Mouse (Mus musculus): ENCODE measurements around the gene Zfp747.
A peak's percentile ranks its signal among the peaks of the same experiment; 100 is the strongest.
"Not testable (repeated sequence)": the region's sequence is repeated elsewhere in the genome, so short reads cannot be mapped to it uniquely, and the experiment has no call there.

The Zfp747 gene

GRCm38 (mm10) chr7:127375271-127376245, at the start of gene Zfp747:
Zfp747 (minus strand) TSS chr7:127376050.
- DNase-seq (ENCODE audit: low read depth, low spot score), result peak; percentile 98

GRCm38 (mm10) chr7:127425291-127425690, 49.4 kb upstream of the Zfp747 start:
- no peak for DNase-seq (ENCODE audit: low read depth, low spot score)

GRCm38 (mm10) chr7:127422247-127422646, 46.4 kb upstream of the Zfp747 start:
- peak; percentile 37 for DNase-seq (ENCODE audit: low read depth, low spot score)

- peak; percentile 88 for DNase-seq (ENCODE audit: low read depth, low spot score)
Measured at GRCm38 (mm10) chr7:127421388-127422191, 45.7 kb upstream of the Zfp747 start, which contains the start of gene Zfp688. Zfp688 (minus strand) TSS chr7:127422068.

- no peak for DNase-seq (ENCODE audit: low read depth, low spot score)
Measured at GRCm38 (mm10) chr7:127411418-127411817, 35.6 kb upstream of the Zfp747 start.

- DNase-seq (ENCODE audit: low read depth, low spot score), result peak; percentile 87
Measured at GRCm38 (mm10) chr7:127406002-127406987, 30.4 kb upstream of the Zfp747 start, which contains the start of gene Zfp764. Zfp764 (minus strand) TSS chr7:127406822.

GRCm38 (mm10) chr7:127404101-127404500, 28.3 kb upstream of the Zfp747 start:
- not testable (repeated sequence) for DNase-seq (ENCODE audit: low read depth, low spot score)

GRCm38 (mm10) chr7:127402980-127403379, 27.1 kb upstream of the Zfp747 start:
- DNase-seq (ENCODE audit: low read depth, low spot score), result no peak

GRCm38 (mm10) chr7:127400355-127400754, 24.5 kb upstream of the Zfp747 start:
- no peak for DNase-seq (ENCODE audit: low read depth, low spot score)

GRCm38 (mm10) chr7:127393944-127394333, 18.1 kb upstream of the Zfp747 start:
- DNase-seq (ENCODE audit: low read depth, low spot score), result no peak

- peak; percentile 99 for DNase-seq (ENCODE audit: low read depth, low spot score)
Measured at GRCm38 (mm10) chr7:127393157-127393943, 17.5 kb upstream of the Zfp747 start, which contains the start of gene E430018J23Rik. E430018J23Rik (minus strand) TSS chr7:127393629.

GRCm38 (mm10) chr7:127392251-127392824, 16.5 kb upstream of the Zfp747 start:
- no peak for DNase-seq (ENCODE audit: low read depth, low spot score)

- DNase-seq (ENCODE audit: low read depth, low spot score), result no peak
Measured at GRCm38 (mm10) chr7:127391538-127391937, 15.7 kb upstream of the Zfp747 start.

- no peak for DNase-seq (ENCODE audit: low read depth, low spot score)
Measured at GRCm38 (mm10) chr7:127390306-127390705, 14.5 kb upstream of the Zfp747 start.

- peak; percentile 50 for DNase-seq (ENCODE audit: low read depth, low spot score)
Measured at GRCm38 (mm10) chr7:127388201-127388600, 12.4 kb upstream of the Zfp747 start.

GRCm38 (mm10) chr7:127386641-127387392, 11.0 kb upstream of the Zfp747 start, which contains the start of gene 9130019O22Rik:
9130019O22Rik (minus strand) TSS chr7:127387166.
- no peak for DNase-seq (ENCODE audit: low read depth, low spot score)

GRCm38 (mm10) chr7:127385560-127385959, 9.7 kb upstream of the Zfp747 start:
- not testable (repeated sequence) for DNase-seq (ENCODE audit: low read depth, low spot score)

- no peak for DNase-seq (ENCODE audit: low read depth, low spot score)
Measured at GRCm38 (mm10) chr7:127378310-127378921, 2.6 kb upstream of the Zfp747 start.
